Mouse (Mus musculus): ENCODE data around the gene Thada. TPM values are rescaled to one million over a fixed set of nuclear protein-coding genes. Genes with fewer than 3 reads are reported as not detected.
A peak's percentile ranks its signal among the peaks of the same experiment; 100 is the strongest.

The Thada gene
- polyA plus RNA-seq, 1 experiment from 2014 or later: 7.8 TPM

DNA sequence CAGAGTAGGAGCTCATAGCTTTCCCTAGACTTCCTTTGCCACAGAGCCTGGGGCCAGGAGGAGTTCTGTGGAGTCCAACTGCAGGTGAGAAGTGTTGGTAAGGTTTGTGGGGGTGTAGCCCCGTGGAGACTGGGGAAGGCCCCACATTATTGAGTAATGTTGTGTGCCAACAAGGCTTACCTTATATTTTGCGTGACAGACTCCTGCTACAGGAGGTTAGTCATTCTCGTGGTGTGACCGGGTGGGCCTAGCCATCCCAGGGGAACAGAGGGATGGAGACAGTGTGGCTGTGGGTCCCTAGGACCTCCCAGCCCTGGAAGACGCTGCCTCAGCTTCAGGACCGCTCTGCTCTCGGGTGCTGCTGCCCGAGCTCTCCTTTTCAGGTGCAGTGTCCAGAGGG lies 301.9 kb downstream of the Thada start:
- H3K27ac ChIP-seq: no peak overlapping the region
- WGBS (ENCODE audit: insufficient replicate concordance): 82% methylated on average over 8 of the region's 8 CpGs
- peaks cover 49% of the 10 kb centered on the region for H3K4me1 ChIP-seq
- no peak for ATAC-seq
- no peaks in the 10 kb centered on the region for H3K36me3 ChIP-seq
- no peak overlapping the region for H3K4me3 ChIP-seq
- H3K9ac ChIP-seq: no peak overlapping the region
- H3K4me2 ChIP-seq: no peak overlapping the region
- H3K27me3 ChIP-seq (replicated peaks): no peaks in the 10 kb centered on the region
- no peaks in the 10 kb centered on the region for H3K9me3 ChIP-seq (replicated peaks)

DNA sequence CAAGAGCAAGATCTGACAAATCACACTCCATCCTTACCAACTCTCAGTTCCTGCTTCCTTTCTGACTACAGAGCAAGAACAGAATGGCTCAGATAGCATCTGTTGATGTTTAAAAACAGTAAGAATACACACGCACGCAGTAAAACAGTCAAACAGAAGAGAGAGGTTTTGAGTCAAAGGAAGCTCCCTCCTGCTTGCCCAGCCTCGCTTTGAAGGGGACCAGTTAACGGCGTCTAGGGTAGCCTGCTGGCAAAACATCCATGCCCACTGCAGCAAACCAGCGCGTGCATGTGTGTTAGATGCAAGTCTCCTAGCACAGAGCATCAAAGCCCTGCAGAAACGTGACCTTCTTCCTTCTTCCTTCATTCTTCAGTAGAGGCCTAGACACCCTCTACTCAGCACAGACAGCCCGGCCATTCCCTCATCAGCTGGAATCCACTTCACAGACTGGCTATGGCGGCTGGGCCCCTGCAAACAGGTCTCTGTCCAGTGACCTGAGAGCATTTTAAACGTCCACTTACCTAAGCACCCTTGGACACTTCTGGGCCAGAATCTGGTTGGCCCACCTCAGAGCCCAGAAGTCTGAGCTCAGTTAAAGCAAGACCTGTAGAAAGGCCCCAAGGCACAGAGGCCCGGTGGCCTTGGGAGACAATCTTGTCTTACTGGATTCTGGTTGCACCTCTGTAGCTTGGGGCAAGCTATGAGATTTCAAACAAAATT lies 302.8 kb downstream of the Thada start:
- Histone ChIP-seq H3K9me3 (replicated peaks) (no peaks in the 10 kb centered on the region), H3K4me3 (no peak overlapping the region), H3K27me3 (replicated peaks) (no peaks in the 10 kb centered on the region), H3K9ac (no peak overlapping the region), H3K4me1 (peaks cover 58% of the 10 kb centered on the region), H3K4me2 (no peak overlapping the region), H3K27ac (0 out of 2 replicates have a peak overlapping the region, but pooled peaks have one; percentile 25), H3K36me3 (no peaks in the 10 kb centered on the region)
- no peak for ATAC-seq
- 67% methylated on average over 12 of the region's 12 CpGs for WGBS (ENCODE audit: insufficient replicate concordance)

DNA sequence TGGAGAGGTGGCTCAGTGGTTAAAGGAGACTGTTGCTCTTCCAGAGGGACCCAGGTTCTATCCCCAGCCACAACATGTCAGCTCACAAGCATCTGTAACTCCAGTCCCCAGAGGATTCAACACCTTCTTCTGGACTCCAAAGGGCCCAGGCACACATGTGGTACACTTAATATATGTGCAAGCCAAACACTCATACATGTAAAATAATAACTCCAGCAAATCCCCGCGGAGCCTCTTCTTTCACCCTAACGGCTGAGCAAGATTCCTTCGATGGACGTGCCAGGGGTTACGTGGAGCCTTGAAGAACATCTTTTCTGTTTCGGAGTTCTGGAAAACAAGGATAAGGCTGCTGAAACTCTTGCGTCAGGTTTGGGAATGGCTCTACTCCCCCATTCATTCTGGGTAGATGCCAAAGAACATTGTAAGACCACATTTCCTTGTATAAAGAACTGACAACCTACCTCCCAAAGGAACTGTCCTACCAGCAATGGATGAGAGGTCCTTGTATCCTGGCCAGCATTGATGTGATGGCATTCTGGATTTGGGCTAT lies 303.7 kb downstream of the Thada start:
- Histone ChIP-seq H3K4me2 (no peak overlapping the region), H3K9ac (no peak overlapping the region), H3K27ac (peak overlapping the region; percentile 71), H3K36me3 (no peaks in the 10 kb centered on the region), H3K4me1 (peaks cover 64% of the 10 kb centered on the region), H3K4me3 (no peak overlapping the region), H3K9me3 (replicated peaks) (no peaks in the 10 kb centered on the region), H3K27me3 (replicated peaks) (no peaks in the 10 kb centered on the region)
- WGBS (ENCODE audit: insufficient replicate concordance): 85% methylated on average over 8 of the region's 8 CpGs
- no peak for ATAC-seq

DNA sequence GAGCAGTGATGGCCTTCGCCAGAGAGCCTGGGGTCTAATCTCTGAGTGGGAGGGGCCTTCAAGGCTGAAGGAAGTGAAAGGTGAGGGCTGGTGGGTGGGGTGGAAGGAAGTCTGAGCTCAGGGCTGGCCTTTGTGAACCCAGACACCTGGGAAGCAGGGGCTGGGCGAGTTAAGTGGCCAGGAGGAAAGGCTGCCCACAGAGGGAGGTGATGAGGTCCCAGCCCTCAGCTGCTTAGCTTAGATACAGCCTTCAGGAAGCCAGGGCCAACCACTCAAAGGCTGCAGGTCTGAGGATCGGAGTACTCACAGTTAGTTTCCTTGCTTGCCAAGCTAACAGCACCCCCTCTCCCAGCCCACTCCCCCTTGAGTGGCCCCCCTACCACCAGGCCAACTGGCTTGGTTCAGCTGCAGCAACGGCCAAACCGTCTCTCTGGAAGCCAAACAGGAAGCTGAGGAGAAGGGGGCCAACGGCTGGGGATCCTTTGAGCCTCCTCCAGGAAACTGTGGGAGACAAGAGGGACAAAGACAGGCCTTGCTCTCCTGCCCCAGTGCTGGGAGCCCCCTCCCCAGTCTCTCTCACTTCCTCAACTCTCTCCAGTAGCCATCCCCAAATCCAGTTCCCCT lies 304.7 kb downstream of the Thada start:
- 18% methylated on average over 6 of the region's 6 CpGs for WGBS (ENCODE audit: insufficient replicate concordance)
- H3K9ac ChIP-seq: peak overlapping the region; percentile 47

DNA sequence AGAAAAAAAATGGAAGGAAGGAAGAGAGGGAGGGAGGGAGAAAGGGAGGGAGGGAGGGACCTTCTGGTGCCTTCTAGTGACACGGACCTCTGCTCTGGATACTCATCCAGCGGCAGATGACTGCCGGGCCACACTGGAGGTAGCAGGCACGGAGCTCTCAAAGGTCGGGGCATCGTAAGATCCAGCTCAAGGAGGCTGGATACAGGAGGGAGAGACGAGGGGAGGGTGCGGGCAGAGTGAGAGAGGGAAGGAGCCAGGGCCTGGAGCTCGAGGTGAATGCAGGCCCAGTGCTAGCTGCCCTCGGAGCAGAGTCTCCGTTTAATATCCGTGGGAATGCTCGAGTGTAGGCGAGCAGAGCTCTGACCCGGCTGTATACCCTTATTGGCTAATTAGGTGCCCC lies 307.1 kb downstream of the Thada start:
- Histone ChIP-seq H3K9ac (no peak overlapping the region), H3K27ac (peak overlapping the region; percentile 78; the same call in 1 of the 2 replicates), H3K36me3 (no peaks in the 10 kb centered on the region), H3K4me3 (no peak overlapping the region), H3K4me2 (no peak overlapping the region), H3K27me3 (replicated peaks) (no peaks in the 10 kb centered on the region), H3K4me1 (peaks cover 92% of the 10 kb centered on the region), H3K9me3 (replicated peaks) (no peaks in the 10 kb centered on the region)
- 73% methylated on average over 15 of the region's 15 CpGs for WGBS (ENCODE audit: insufficient replicate concordance)
- ATAC-seq: no peak

More for the DNA sequence above, 304.7 kb downstream of the Thada start:
- peak overlapping the region; percentile 32 for H3K4me2 ChIP-seq
- H3K27me3 ChIP-seq (replicated peaks): no peaks in the 10 kb centered on the region
- H3K4me3 ChIP-seq: no peak overlapping the region
- peak overlapping the region; percentile 71 for H3K27ac ChIP-seq
- no peaks in the 10 kb centered on the region for H3K9me3 ChIP-seq (replicated peaks)
- ATAC-seq: peak; percentile 39
- H3K36me3 ChIP-seq: no peaks in the 10 kb centered on the region
- H3K4me1 ChIP-seq: peaks cover 68% of the 10 kb centered on the region

DNA sequence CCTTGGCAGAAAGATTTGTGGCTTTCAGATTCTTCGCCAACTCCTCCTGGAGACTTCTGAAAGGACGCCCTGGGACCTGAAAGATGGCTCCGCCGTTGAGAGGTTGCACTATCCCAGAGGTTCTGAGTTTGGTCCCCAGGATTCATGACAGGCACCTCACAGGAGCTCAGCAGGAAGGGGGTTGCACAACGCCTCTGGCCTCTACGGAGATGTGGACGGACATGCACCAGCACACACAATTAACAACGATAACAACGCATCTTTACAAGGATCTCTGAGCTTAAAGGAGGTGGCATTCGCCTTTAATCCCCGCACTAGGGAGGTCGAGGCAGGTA lies 307.6 kb downstream of the Thada start:
- Histone ChIP-seq H3K36me3 (no peaks in the 10 kb centered on the region), H3K4me1 (peaks cover 97% of the 10 kb centered on the region), H3K9ac (no peak overlapping the region; the same call in 1 of the 2 replicates), H3K9me3 (replicated peaks) (no peaks in the 10 kb centered on the region), H3K4me2 (no peak overlapping the region), H3K4me3 (no peak overlapping the region), H3K27me3 (replicated peaks) (no peaks in the 10 kb centered on the region), H3K27ac (peak overlapping the region; percentile 78)
- 74% methylated on average over 12 of the region's 12 CpGs for WGBS (ENCODE audit: insufficient replicate concordance)
- no peak for ATAC-seq

DNA sequence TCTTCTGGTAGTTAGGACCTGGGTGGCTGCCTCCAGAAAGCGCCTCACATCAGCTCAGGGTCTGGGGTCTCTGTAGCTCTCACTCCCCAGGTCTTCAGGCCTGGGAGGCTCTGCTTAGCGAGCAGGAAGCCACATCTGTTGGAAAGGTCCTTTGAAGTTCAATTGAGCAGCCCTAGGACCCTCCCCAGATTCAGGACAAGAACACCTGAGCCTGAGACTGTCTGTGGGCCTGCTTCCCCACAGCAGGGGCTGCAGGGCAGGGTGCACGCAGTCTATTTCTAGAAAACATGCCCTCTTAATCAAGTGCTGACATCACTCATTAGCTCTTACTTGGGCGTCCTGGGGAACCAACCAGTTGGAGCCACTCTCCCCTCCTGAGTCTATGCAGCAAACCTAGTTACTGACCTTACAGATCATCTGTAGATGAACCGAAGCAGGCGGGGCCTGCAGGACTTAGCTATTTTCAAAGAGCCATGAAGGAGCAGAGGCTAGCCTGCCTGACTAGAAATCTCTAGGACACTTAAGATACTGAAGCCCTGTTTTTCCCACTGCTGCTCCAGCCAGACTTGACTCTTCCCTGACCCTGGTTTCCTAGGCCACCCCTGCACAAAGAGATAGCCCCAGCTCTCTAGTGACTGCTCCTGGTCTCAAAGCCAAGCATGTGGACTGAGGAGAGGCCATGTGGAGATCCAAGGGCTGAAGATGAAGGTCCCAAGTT lies 308.1 kb downstream of the Thada start:
- Histone ChIP-seq H3K27me3 (replicated peaks) (no peaks in the 10 kb centered on the region), H3K9ac (peak overlapping the region; percentile 17; the same call in 1 of the 2 replicates), H3K4me3 (no peak overlapping the region), H3K4me1 (peaks cover 97% of the 10 kb centered on the region), H3K4me2 (no peak overlapping the region), H3K27ac (peak overlapping the region; percentile 78), H3K36me3 (no peaks in the 10 kb centered on the region), H3K9me3 (replicated peaks) (no peaks in the 10 kb centered on the region)
- 62% methylated on average over 6 of the region's 6 CpGs for WGBS (ENCODE audit: insufficient replicate concordance)
- no peak for ATAC-seq

DNA sequence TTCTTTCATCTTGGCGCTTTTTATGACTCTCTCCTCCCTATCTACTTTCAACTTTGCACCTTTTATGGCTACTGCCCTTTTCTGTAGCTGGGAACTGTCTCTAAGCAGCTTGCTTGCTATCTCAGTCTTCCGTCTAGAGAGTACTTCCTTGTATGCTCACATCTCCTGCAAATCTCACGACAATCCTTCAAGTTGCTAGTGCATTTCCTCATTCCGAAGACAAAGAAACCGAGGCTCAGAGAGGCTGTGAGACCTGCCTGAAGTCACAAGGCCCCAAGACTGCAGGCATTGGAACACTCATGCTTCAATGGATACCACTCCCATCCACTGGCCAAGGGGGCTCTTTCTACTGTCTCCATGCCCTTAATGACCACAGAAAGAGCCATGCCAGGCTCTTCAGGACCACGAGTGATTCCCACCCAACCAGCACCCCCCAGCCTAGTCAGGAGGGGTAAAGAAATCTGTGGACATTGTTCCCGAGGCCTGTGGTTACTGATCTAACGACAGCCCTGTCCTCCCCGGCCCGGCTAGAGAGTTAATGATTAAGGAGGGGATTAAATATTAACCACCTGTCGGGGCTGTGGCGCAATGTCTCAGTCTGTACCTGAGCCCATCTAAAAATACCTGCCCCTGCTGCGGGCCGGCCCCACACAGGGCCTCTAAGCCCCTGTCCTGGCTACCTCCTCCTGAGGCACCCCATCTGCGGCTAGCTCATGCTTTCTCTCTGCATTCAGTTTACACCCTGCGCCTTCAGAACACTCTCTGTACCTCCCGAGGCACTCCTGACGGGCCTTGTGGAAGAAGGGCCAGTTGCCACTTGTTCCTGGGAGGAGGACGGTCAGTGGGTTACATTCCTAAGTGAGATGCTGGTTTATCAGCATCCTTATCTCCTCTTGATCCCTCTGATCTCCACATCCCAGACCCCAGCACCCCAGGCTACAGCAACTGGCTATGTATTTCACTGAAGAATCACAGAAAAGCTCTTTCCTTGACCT lies 309.0 kb downstream of the Thada start:
- 43% methylated on average over 19 of the region's 19 CpGs for WGBS (ENCODE audit: insufficient replicate concordance)
- H3K9me3 ChIP-seq (replicated peaks): no peaks in the 10 kb centered on the region

DNA sequence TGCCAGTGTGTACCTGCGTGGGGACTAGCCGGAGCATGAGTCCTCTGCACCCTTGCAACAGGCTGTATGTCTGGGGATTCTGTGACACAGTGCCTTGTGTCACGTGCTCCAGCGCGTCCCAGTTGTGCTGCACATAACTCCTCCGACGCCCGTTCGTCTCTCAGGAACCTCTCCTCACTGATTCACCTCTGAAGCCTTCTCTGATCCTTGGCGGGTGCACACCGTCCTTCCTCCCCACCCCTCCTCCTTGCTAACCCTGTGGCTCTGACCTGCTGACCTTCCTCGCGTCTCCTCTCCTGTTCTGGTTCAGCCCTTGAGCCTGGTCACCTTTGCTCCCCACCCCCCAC lies 309.8 kb downstream of the Thada start:
- H3K27me3 ChIP-seq (replicated peaks): no peaks in the 10 kb centered on the region
- peak overlapping the region; percentile 78 for H3K27ac ChIP-seq
- H3K9ac ChIP-seq: no peak overlapping the region
- no peaks in the 10 kb centered on the region for H3K36me3 ChIP-seq
- WGBS (ENCODE audit: insufficient replicate concordance): 62% methylated on average over 13 of the region's 13 CpGs
- H3K4me3 ChIP-seq: no peak overlapping the region
- H3K4me2 ChIP-seq: no peak overlapping the region
- no peak for ATAC-seq
- H3K4me1 ChIP-seq: peaks cover 97% of the 10 kb centered on the region
- no peaks in the 10 kb centered on the region for H3K9me3 ChIP-seq (replicated peaks)

More for the DNA sequence above, 309.0 kb downstream of the Thada start:
- Histone ChIP-seq H3K27ac (peak overlapping the region; percentile 78), H3K9ac (0 out of 2 replicates have a peak overlapping the region, but pooled peaks have one; percentile 17), H3K27me3 (replicated peaks) (no peaks in the 10 kb centered on the region), H3K36me3 (no peaks in the 10 kb centered on the region), H3K4me3 (no peak overlapping the region), H3K4me2 (peak overlapping the region; percentile 19; the same call in 1 of the 2 replicates), H3K4me1 (peaks cover 97% of the 10 kb centered on the region)
- 0 out of 2 replicates have a peak, but pooled peaks have one; percentile 6 for ATAC-seq

DNA sequence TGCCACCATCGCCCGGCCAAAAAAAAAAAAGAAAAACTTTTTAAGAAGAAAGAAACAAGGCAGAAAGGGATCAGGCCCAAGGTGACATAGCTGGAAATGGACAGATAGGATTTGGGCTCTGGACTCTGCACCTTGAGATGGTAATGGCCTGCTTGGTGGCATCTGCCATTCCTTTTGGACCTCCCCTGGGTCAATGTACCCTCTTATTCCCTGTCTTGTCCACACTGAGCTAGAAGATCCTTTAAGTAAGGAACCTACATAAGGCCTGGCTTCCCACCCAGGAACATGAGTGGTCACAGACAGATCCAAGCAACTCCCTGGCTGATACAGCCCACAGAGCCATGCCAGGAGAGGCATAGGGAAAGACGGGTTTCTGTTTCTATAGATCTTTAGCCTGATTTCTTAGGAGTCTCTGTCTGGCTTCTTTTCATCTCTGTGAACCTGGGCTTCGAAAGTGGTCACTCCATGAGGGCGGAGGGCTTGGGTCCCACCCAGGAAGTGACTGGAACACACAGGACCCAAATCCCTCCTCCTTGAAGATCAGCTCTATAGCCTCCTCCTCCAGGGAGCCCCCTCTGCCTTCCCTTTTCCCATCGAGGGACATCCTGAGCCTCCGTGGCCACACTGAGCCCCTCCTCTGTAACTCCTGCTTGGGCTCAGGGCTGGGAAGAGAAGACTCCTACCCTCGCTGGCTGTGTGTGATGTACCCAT lies 310.3 kb downstream of the Thada start:
- 61% methylated on average over 8 of the region's 8 CpGs for WGBS (ENCODE audit: insufficient replicate concordance)
- Histone ChIP-seq H3K27ac (peak overlapping the region; percentile 78), H3K27me3 (replicated peaks) (no peaks in the 10 kb centered on the region), H3K4me2 (no peak overlapping the region), H3K9me3 (replicated peaks) (no peaks in the 10 kb centered on the region), H3K9ac (no peak overlapping the region), H3K36me3 (no peaks in the 10 kb centered on the region), H3K4me3 (no peak overlapping the region), H3K4me1 (peaks cover 96% of the 10 kb centered on the region)
- ATAC-seq: no peak

DNA sequence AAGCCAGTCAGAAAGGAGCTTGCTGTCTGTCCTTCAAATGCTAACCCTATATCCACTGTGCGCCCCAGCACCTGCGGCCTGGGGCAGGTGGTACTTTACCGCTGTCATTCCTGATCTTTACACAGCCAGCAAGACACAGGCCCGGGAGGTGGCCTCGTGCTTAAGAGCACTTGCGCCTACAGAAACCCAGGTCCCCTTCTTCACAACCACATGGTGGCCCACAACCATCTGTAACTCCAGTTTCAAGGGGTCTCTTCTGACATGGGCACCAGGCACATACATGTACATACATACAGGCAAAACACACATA lies 311.0 kb downstream of the Thada start:
- no peak overlapping the region for H3K4me3 ChIP-seq
- H3K36me3 ChIP-seq: no peaks in the 10 kb centered on the region
- H3K27me3 ChIP-seq (replicated peaks): no peaks in the 10 kb centered on the region
- H3K4me2 ChIP-seq: peak overlapping the region; percentile 56
- H3K9me3 ChIP-seq (replicated peaks): no peaks in the 10 kb centered on the region
- no peak for ATAC-seq
- peaks cover 96% of the 10 kb centered on the region for H3K4me1 ChIP-seq
- WGBS (ENCODE audit: insufficient replicate concordance): 77% methylated on average over 6 of the region's 6 CpGs
- H3K9ac ChIP-seq: peak overlapping the region; percentile 69
- H3K27ac ChIP-seq: peak overlapping the region; percentile 93

Measured in liver, embryonic 12.5 days (tissue).